Mouse (Mus musculus) spleen, embryonic (tissue): Measurements from ENCODE around the gene Mtfp1.
"Not testable (repeated sequence)": the region's sequence is repeated elsewhere in the genome, so short reads cannot be mapped to it uniquely, and the experiment has no call there.

Experiments used
- CTCF ChIA-PET: fragments of 350-600 bp; sonication (Branson Sonifier 250); formaldehyde crosslinking; loops from one replicate; lab custom pipeline; 2022; lab: Charles Lee

Gene Mtfp1

GRCm38 (mm10) chr11:4095171-4096053 is at the start of gene Mtfp1:
Gene Mtfp1, minus strand, starts transcription at chr11:4095445.
- CTCF ChIA-PET: interaction anchor here (0.5 to 1.0 kb wide), 3 partner anchors 15 to 107 kb away, joined by 3 to 4 read pairs (median 4); partner anchors contain the start of gene Rnf215

- CTCF ChIA-PET: no interaction called here
Measured at GRCm38 (mm10) chr11:4143281-4144062, 48.2 kb upstream of the Mtfp1 start.

- CTCF ChIA-PET: no interaction called here
Measured at GRCm38 (mm10) chr11:4142352-4142751, 47.1 kb upstream of the Mtfp1 start.

DNA sequence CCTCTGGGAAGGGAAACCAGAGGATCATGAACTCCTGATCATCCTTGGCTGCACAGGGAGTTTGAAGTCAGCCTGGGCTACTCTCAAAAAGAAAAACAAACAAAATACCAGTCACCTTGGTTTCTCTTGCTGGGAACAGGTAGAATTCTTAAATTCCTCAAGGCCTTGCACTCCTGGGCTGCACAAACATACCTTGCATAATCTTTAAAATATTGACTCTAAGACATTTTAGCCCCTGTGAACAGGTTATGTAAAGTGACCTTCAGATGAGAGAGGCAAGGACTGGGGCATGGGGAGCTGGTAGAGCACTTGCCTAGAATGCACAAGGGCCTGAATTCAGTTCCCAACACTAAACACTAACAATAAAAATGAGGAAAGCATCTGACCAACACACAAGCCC is 46.3 kb upstream of the Mtfp1 start:
- CTCF ChIA-PET: no interaction called here

- CTCF ChIA-PET: no interaction called here
Measured at GRCm38 (mm10) chr11:4138964-4139363, 43.7 kb upstream of the Mtfp1 start.

DNA sequence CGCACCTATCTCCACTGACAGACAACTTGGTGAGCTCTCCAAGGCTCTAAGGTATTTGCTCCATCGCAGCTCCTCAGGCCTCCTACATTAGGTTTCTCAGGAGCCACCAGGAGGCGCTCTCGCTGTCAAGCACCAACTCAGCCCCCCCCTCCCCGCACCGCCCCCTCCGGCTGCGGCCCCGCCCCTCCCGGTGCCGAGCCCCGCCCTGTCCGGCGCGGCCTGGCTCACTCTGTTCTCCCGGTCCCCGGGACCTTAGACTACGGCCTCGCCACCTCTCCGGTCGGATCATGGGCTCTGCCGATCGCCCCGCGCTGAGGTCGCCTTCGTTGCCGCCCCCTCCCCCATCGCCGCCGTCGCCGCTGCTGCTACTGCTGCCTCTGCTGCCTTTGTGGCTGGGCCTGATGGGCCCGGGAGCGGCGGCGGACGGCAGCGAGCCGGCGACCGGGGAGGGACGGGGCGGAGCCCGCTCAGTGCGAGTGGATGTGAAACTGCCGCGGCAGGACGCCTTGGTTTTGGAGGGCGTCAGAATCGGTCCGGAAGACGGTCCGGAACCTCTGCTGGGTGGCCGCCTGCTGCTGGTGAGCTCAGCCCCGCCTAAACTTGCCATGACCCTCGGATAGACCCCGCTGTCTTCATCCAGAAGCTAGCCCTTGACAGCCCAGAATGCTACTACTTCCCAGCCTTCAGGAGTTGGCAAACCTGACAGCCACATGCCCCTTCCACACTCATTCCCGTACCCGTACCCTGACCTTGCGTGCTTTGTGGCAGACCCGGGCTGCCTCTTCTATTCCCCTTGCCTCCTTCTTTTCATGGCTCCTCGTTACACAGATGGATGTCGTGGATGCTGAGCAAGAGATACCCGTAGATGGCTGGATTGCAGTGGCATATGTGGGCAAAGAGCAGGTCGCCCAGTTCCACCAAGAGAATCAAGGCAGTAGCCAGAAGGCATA is 40.0 kb upstream of the Mtfp1 start, which contains the start of gene Rnf215:
TSS of gene Rnf215 (plus strand) at position 217 of the 950 bp plus-strand sequence.
- CTCF ChIA-PET: interaction anchor here (0.6 to 2.0 kb wide), 5 partner anchors 28 to 687 kb away, joined by 3 to 11 read pairs (median 4); partner anchors contain the start of gene Castor1

- CTCF ChIA-PET: interaction anchor here (0.9 to 2.0 kb wide), 5 partner anchors 38 to 127 kb away, joined by 3 to 11 read pairs (median 4); partner anchors contain the start of gene Castor1
Measured at GRCm38 (mm10) chr11:4134400-4134799, 39.2 kb upstream of the Mtfp1 start.

GRCm38 (mm10) chr11:4133450-4133849 is 38.2 kb upstream of the Mtfp1 start:
- CTCF ChIA-PET: interaction anchor here (0.9 to 1.4 kb wide), 3 partner anchors 84 to 128 kb away, joined by 3 to 4 read pairs (median 4); partner anchors contain the start of gene Castor1

GRCm38 (mm10) chr11:4128461-4128860 is 33.2 kb upstream of the Mtfp1 start:
- CTCF ChIA-PET: not testable (repeated sequence)

GRCm38 (mm10) chr11:4127059-4127458 is 31.8 kb upstream of the Mtfp1 start:
- CTCF ChIA-PET: no interaction called here

DNA sequence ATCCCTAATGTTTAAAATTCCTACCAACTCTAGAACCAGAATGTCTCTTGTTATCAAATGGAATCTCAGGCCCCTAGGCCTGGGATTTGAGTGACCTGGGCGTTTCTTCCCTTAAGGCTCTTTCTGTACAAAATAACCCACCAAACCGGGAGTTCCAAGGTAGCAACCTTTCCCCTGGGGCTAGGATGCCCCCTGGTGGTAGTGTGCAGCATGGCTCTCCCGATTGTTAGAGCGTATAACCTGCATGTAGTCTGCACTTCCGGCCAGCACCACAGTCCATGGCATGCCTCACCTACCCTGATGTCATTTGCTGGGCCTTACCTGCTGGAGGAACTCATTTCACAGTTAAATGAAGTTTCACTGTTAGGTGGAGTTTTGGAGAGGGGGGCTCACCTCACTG is 28.7 kb upstream of the Mtfp1 start:
- CTCF ChIA-PET: interaction anchor here (1.0 kb wide), 1 partner anchor 30 kb away, joined by 3 read pairs; no protein-coding TSS in a partner anchor

DNA sequence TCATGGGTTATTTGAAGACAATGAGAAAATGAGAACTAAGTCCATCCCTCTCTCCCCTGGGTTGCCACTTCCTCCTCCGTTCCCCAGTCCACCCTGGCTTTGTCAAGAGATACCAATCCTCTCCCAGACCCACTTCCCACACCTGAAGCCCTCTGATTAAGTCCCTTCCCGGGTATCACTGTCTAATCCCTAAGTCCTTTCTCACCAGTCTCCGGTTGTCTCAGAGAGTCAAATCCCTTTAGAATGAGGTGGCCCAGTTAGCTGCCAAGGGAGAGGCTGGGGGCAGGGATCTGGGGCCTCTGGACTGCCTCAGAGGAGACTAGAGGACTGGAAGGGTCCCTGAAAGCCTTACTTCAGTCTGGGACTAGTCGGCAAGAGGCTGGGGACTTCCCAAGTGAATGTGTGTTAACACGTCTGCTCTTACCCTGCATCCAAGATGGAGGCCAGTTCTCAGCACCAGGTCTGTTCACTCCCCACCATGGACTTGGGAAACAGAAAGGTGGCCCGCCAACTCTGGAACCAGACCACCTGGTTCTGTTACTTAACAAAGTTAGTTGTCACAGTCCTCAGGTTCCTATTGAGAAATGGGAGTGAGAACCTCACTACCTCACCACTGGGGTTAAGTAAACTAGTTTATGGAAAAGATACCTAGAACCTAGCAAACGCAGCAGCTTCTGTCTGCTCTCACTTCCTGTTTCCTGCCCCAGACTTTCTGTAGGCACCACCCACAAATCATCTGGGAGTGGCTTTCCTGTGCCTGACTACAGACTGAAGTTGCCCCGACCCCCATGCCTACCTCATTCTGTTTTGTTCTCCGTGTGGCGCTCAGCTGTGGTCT is 27.7 kb upstream of the Mtfp1 start, which contains the start of gene Sec14l2:
TSS of gene Sec14l2 (minus strand) at position 674 of the 838 bp plus-strand sequence.
- CTCF ChIA-PET: interaction anchor here (1.0 kb wide), 1 partner anchor 29 kb away, joined by 3 read pairs; no protein-coding TSS in a partner anchor

DNA sequence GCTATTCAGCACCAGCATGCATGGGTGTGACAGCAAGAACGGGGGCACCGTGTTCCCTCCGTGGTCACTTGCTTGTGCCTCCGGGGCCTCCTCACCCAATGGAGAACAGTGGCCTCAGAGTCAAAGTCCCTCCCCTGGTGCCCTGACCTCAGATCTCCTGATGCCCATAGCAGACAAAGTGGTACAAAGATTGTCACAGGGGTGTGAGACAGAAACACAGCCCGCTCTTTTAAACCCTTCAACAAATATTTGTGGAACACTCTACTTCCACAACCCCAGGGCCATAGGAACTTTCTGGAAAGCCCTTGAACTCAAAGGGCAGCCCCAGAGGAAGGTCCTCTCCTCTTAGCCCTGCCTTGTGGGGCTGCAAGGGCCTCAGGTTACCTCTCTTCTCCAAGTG is 27.0 kb upstream of the Mtfp1 start:
- CTCF ChIA-PET: no interaction called here

DNA sequence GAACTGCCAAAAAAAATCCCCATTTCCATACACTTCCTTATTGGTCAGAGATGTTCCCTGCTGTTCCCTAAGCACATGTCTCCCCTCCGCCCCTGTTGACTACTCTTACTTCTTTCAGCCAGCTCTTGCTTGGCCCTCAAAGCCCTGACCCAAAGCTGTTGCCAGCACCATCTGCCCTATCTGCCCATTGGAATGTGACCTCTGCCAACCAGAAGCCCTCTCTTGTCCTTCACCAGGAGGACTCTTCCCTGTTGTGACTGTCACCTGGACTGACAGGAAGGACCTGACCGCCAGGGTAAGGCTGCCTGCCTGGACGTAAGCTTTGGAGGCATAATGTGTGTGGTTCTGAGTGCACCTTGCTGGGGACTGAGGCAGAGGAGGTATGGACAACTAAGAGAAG is 26.4 kb upstream of the Mtfp1 start:
- CTCF ChIA-PET: no interaction called here

DNA sequence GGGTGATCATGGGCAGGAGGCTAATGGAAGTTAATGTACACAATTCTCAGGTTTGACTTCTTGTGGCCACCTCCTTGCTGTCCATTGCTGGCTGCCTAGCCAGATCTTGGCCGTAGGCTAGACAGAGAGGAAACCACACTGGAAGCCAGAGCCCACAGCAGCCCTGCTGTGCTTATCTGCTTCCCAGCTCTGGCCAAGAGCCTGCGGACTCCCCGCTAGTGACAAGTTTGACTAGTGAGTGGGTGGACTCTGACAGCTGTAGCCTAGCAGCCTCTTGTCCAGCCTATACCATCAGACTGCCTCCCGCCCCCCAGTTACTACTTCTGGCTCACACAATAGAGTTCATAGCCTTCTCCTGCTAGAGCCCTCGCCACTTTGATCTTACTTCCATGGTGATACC is 24.4 kb upstream of the Mtfp1 start:
- CTCF ChIA-PET: no interaction called here

GRCm38 (mm10) chr11:4118081-4118921 is 23.1 kb upstream of the Mtfp1 start:
- CTCF ChIA-PET: interaction anchor here (0.5 kb wide), 1 partner anchor 63 kb away, joined by 3 read pairs; no protein-coding TSS in a partner anchor

DNA sequence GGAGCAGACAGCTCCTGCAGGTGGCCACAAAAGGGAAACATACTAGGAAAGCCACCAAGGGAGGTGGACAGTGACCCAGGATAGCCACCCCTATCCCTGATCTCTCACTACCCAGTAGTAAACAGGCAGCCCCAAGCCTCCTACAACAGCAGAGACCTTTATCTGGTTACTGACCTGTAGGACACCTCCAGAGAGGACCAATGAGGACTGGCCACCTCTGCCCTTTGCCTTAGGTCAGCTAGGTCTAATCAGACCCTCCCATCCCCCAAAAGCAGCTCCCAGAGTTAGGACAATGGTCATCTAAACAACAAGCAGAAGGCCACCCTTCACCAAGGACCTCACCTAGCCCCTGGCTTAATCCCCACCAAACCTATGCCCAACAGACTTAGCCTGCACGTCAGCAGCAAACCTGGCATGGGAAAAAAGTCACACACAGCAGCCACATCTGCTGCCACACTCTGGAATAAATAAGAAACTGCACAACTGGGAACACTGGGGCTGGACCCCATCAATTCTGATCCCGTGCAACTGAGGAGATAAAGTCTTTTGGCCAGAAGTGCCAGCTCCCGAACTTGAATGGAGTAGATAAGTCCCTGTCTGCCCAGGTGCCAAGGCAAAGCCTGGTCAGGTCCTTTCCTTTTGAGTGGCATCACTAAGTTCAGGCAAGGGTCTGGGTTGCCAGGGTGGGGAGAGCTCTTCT is 22.3 kb upstream of the Mtfp1 start:
- CTCF ChIA-PET: interaction anchor here (0.5 kb wide), 1 partner anchor 62 kb away, joined by 3 read pairs; no protein-coding TSS in a partner anchor
